Mouse (Mus musculus) liver, embryonic 13.5 days (tissue): Measurements from ENCODE around the gene Mpeg1. TPM values are rescaled to one million over a fixed set of nuclear protein-coding genes. Genes with fewer than 3 reads are reported as not detected.

Source experiments
- ATAC-seq: fragments of 200-750 bp; cut with Nextera tagmentation; 2 replicates; pipeline ENCODE4 v1.8.0; 2017; ENCODE audit warnings: low read depth, mild to moderate bottlenecking, moderate number of reproducible peaks, moderate library complexity
- DNase-seq: peaks from one replicate; pipeline ENCODE4 v3.0.0; 2022
- H3K27ac ChIP-seq: fragments of 300-500 bp; sonication (generic); 2 replicates; pipeline ENCODE4 v1.5.1; 2015; ENCODE audit warnings: moderate library complexity, mild to moderate bottlenecking, inconsistent platforms
- H3K27me3 ChIP-seq: fragments of 300-500 bp; sonication (generic); 2 replicates; pipeline ENCODE4 v1.6.1; 2015; ENCODE audit warnings: mild to moderate bottlenecking, inconsistent platforms
- H3K36me3 ChIP-seq: fragments of 300-500 bp; sonication (generic); 2 replicates; pipeline ENCODE4 v1.6.1; 2015; ENCODE audit warnings: mild to moderate bottlenecking, inconsistent platforms
- H3K4me1 ChIP-seq: fragments of 300-500 bp; sonication (generic); replicated peaks from 2 replicates; pipeline ENCODE4 v1.6.1; 2015; ENCODE audit warnings: inconsistent platforms
- H3K4me2 ChIP-seq: fragments of 300-500 bp; sonication (generic); 2 replicates; pipeline ENCODE4 v1.6.1; 2015; ENCODE audit warnings: inconsistent platforms, mild to moderate bottlenecking, moderate library complexity
- H3K4me3 ChIP-seq: fragments of 300-500 bp; sonication (generic); replicated peaks from 2 replicates; pipeline ENCODE4 v1.5.1; 2015; ENCODE audit warnings: mild to moderate bottlenecking, inconsistent platforms
- H3K9ac ChIP-seq: fragments of 300-500 bp; sonication (generic); 2 replicates; pipeline ENCODE4 v1.6.1; 2015; ENCODE audit warnings: mild to moderate bottlenecking, inconsistent platforms
- H3K9me3 ChIP-seq: fragments of 300-500 bp; sonication (generic); replicated peaks from 2 replicates; pipeline ENCODE4 v1.6.1; 2016; ENCODE audit warnings: inconsistent platforms
- WGBS: fragments of 180-500 bp; shearing (Covaris S2); methylation state at CpG from one replicate; pipeline ENCODE4 v1.1.7; 2015; ENCODE audit not compliant: insufficient replicate concordance; 5-methylcytosine and 5-hydroxymethylcytosine counted together
- polyA plus RNA-seq: library from polyadenylated mRNA; unstranded; fragments of >200 nt; fragmentation: Nextera tagmentation; extraction: Ambion mirVana; gene quantifications from 2 replicates; pipeline ENCODE4 v1.2.1, GENCODE M21; 2015

The Mpeg1 gene
- polyA plus RNA-seq, 1 experiment from 2014 or later, result 1.0 TPM

- 33% methylated on average over 1 of the region's 1 CpGs for WGBS
- no peaks in the 10 kb centered on the region for H3K27me3 ChIP-seq
- H3K27ac ChIP-seq, result no peak overlapping the region
- H3K36me3 ChIP-seq, result no peaks in the 10 kb centered on the region
- no peak overlapping the region for H3K4me3 ChIP-seq
- no peak overlapping the region for H3K9ac ChIP-seq
- ATAC-seq (no peak), DNase-seq (no peak)
- H3K4me2 ChIP-seq, result no peak overlapping the region
- no peaks in the 10 kb centered on the region for H3K4me1 ChIP-seq
- no peaks in the 10 kb centered on the region for H3K9me3 ChIP-seq
Observed at GRCm38 (mm10) chr19:12439581-12439980, 21.0 kb upstream of the Mpeg1 start.

- no peaks in the 10 kb centered on the region for H3K36me3 ChIP-seq
- no peaks in the 10 kb centered on the region for H3K27me3 ChIP-seq
- no peak overlapping the region for H3K9ac ChIP-seq
- H3K4me3 ChIP-seq, result no peak overlapping the region
- DNase-seq (no peak), ATAC-seq (no peak)
- 34% methylated on average over 5 of the region's 5 CpGs for WGBS
- H3K9me3 ChIP-seq, result no peaks in the 10 kb centered on the region
- H3K4me2 ChIP-seq, result no peak overlapping the region
- no peak overlapping the region; the same call in 1 of the 2 replicates for H3K27ac ChIP-seq
- no peaks in the 10 kb centered on the region for H3K4me1 ChIP-seq
Observed at GRCm38 (mm10) chr19:12440103-12440725, 20.4 kb upstream of the Mpeg1 start.

GRCm38 (mm10) chr19:12442560-12442959, 18.0 kb upstream of the Mpeg1 start:
- Histone ChIP-seq H3K4me2 (no peak overlapping the region), H3K36me3 (no peaks in the 10 kb centered on the region), H3K27ac (no peak overlapping the region), H3K27me3 (no peaks in the 10 kb centered on the region), H3K9me3 (no peaks in the 10 kb centered on the region), H3K4me3 (no peak overlapping the region), H3K9ac (no peak overlapping the region), H3K4me1 (no peaks in the 10 kb centered on the region)
- 43% methylated on average over 4 of the region's 4 CpGs for WGBS
- DNase-seq (no peak), ATAC-seq (no peak)

- Histone ChIP-seq H3K4me3 (no peak overlapping the region), H3K4me1 (no peaks in the 10 kb centered on the region), H3K27me3 (no peaks in the 10 kb centered on the region), H3K36me3 (no peaks in the 10 kb centered on the region), H3K27ac (no peak overlapping the region), H3K9ac (no peak overlapping the region), H3K9me3 (no peaks in the 10 kb centered on the region), H3K4me2 (no peak overlapping the region)
- 34% methylated on average over 3 of the region's 3 CpGs for WGBS
- DNase-seq, result no peak
- no peak for ATAC-seq
Observed at GRCm38 (mm10) chr19:12445014-12445413, 15.6 kb upstream of the Mpeg1 start.

GRCm38 (mm10) chr19:12457401-12458066, 3.0 kb upstream of the Mpeg1 start:
- Histone ChIP-seq H3K9ac (no peak overlapping the region), H3K4me3 (no peak overlapping the region), H3K4me1 (no peaks in the 10 kb centered on the region), H3K27me3 (no peaks in the 10 kb centered on the region), H3K4me2 (no peak overlapping the region), H3K27ac (no peak overlapping the region), H3K36me3 (no peaks in the 10 kb centered on the region), H3K9me3 (no peaks in the 10 kb centered on the region)
- ATAC-seq, result no peak
- DNase-seq, result no peak
- WGBS, result 59% methylated on average over 12 of the region's 12 CpGs

GRCm38 (mm10) chr19:12459516-12459915, 1.1 kb upstream of the Mpeg1 start:
- H3K4me3 ChIP-seq, result no peak overlapping the region
- H3K27me3 ChIP-seq, result no peaks in the 10 kb centered on the region
- no peaks in the 10 kb centered on the region for H3K4me1 ChIP-seq
- H3K9ac ChIP-seq, result no peak overlapping the region
- 53% methylated on average over 4 of the region's 4 CpGs for WGBS
- H3K36me3 ChIP-seq, result no peaks in the 10 kb centered on the region
- H3K9me3 ChIP-seq, result no peaks in the 10 kb centered on the region
- no peak overlapping the region for H3K27ac ChIP-seq
- no peak for ATAC-seq
- H3K4me2 ChIP-seq, result no peak overlapping the region
- no peak for DNase-seq

- no peak overlapping the region for H3K4me2 ChIP-seq
- ATAC-seq (no peak), DNase-seq (no peak)
- H3K9me3 ChIP-seq, result no peaks in the 10 kb centered on the region
- no peak overlapping the region for H3K9ac ChIP-seq
- H3K27me3 ChIP-seq, result no peaks in the 10 kb centered on the region
- H3K4me3 ChIP-seq, result peak overlapping the region; percentile 14
- H3K36me3 ChIP-seq, result no peaks in the 10 kb centered on the region; the same call in 1 of the 2 replicates
- H3K4me1 ChIP-seq, result no peaks in the 10 kb centered on the region
- no peak overlapping the region for H3K27ac ChIP-seq
- 57% methylated on average over 7 of the region's 7 CpGs for WGBS
Observed at GRCm38 (mm10) chr19:12462851-12463721, 2.5 kb downstream of the Mpeg1 start.

- no peak for DNase-seq
Observed at GRCm38 (mm10) chr19:12463722-12464035, 3.1 kb downstream of the Mpeg1 start.

GRCm38 (mm10) chr19:12464127-12464526, 3.5 kb downstream of the Mpeg1 start:
- ATAC-seq (0 out of 2 replicates have a peak, but pooled peaks have one; percentile 21), DNase-seq (no peak)
- Histone ChIP-seq H3K9ac (no peak overlapping the region), H3K27me3 (no peaks in the 10 kb centered on the region), H3K27ac (0 out of 2 replicates have a peak overlapping the region, but pooled peaks have one; percentile 16), H3K4me2 (no peak overlapping the region), H3K9me3 (no peaks in the 10 kb centered on the region), H3K4me3 (no peak overlapping the region), H3K4me1 (no peaks in the 10 kb centered on the region), H3K36me3 (no peaks in the 10 kb centered on the region; the same call in 1 of the 2 replicates)
- 46% methylated on average over 5 of the region's 5 CpGs for WGBS

More at GRCm38 (mm10) chr19:12463722-12464035, 3.1 kb downstream of the Mpeg1 start:
- Histone ChIP-seq H3K27me3 (no peaks in the 10 kb centered on the region), H3K27ac (no peak overlapping the region), H3K9me3 (no peaks in the 10 kb centered on the region), H3K9ac (no peak overlapping the region), H3K4me2 (no peak overlapping the region), H3K4me3 (no peak overlapping the region), H3K36me3 (no peaks in the 10 kb centered on the region; the same call in 1 of the 2 replicates), H3K4me1 (no peaks in the 10 kb centered on the region)
- ATAC-seq, result no peak
- WGBS, result 25% methylated on average over 1 of the region's 1 CpGs

- 49% methylated on average over 4 of the region's 4 CpGs for WGBS
- ATAC-seq (no peak), DNase-seq (no peak)
- H3K36me3 ChIP-seq, result peaks cover 4% of the 10 kb centered on the region; the same call in 1 of the 2 replicates
- no peaks in the 10 kb centered on the region for H3K4me1 ChIP-seq
- H3K27ac ChIP-seq, result no peak overlapping the region
- no peaks in the 10 kb centered on the region for H3K27me3 ChIP-seq
- no peaks in the 10 kb centered on the region for H3K9me3 ChIP-seq
- no peak overlapping the region for H3K9ac ChIP-seq
- H3K4me3 ChIP-seq, result no peak overlapping the region
- no peak overlapping the region for H3K4me2 ChIP-seq
Observed at GRCm38 (mm10) chr19:12464674-12465073, 4.1 kb downstream of the Mpeg1 start.

- H3K27me3 ChIP-seq, result no peaks in the 10 kb centered on the region
- H3K9ac ChIP-seq, result no peak overlapping the region
- no peaks in the 10 kb centered on the region for H3K4me1 ChIP-seq
- 78% methylated on average over 10 of the region's 10 CpGs for WGBS
- H3K9me3 ChIP-seq, result no peaks in the 10 kb centered on the region
- DNase-seq (no peak), ATAC-seq (no peak)
- H3K4me3 ChIP-seq, result no peak overlapping the region
- H3K36me3 ChIP-seq, result peaks cover 4% of the 10 kb centered on the region; the same call in 1 of the 2 replicates
- no peak overlapping the region for H3K27ac ChIP-seq
- H3K4me2 ChIP-seq, result no peak overlapping the region
Observed at GRCm38 (mm10) chr19:12465530-12466144, 5.1 kb downstream of the Mpeg1 start.
